Mouse (Mus musculus) olfactory bulb, adult 2 months (tissue): ENCODE results near the gene Serpina3a.

Source experiments
- CTCF ChIP-seq: fragments of 200-500 bp; IDR thresholded peaks from 2 replicates; pipeline ENCODE4 v1.5.1; 2012; ENCODE audit warnings: low read depth, mild to moderate bottlenecking, low read length, moderate library complexity; ENCODE audit not compliant: insufficient read depth
- POLR2A ChIP-seq: fragments of 200-500 bp; IDR thresholded peaks from 2 replicates; pipeline ENCODE4 v1.6.1; 2012; ENCODE audit warnings: mild to moderate bottlenecking, low read depth, low read length, moderate library complexity; ENCODE audit not compliant: insufficient read depth

DNA sequence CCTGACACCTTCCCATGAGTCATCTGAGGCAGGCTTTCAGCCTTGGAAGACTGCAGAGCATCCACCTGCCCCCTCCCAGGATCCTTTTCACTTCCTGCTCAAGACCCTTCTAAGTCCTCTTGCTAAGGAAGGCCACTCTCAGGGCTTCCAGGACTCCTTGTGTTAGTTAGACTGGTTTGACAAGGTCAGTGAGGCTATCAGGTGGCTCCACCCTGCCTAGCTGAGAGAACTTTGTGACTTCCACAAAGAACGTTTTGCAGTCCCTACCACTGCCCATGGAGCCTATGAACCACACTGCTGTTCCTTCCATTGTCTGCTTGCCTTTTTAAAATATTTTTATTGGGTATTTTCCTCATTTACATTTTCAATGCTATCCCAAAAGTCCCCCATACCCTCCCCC is 40.8 kb upstream of the Serpina3a start:
- no peak for TF ChIP-seq CTCF
- no peak for TF ChIP-seq POLR2A
